Mouse (Mus musculus): ENCODE results near the gene Foxf1.

The Foxf1 gene

GRCm38 (mm10) chr8:121127756-121128375 lies 43.7 kb downstream of the Foxf1 start, which contains the start of gene Foxl1:
Foxl1 (plus strand) TSS chr8:121127940.
- DNase-seq (ENCODE audit: extremely low read depth, insufficient read length, low spot score), result no peak

- no peak for DNase-seq (ENCODE audit: extremely low read depth, insufficient read length, low spot score)
Observed at GRCm38 (mm10) chr8:121128531-121129264, 44.5 kb downstream of the Foxf1 start.

- DNase-seq (ENCODE audit: extremely low read depth, insufficient read length, low spot score), result no peak
Observed at GRCm38 (mm10) chr8:121129265-121129940, 45.2 kb downstream of the Foxf1 start.

GRCm38 (mm10) chr8:121130522-121130921 lies 46.3 kb downstream of the Foxf1 start:
- no peak for DNase-seq (ENCODE audit: extremely low read depth, insufficient read length, low spot score)

GRCm38 (mm10) chr8:121132961-121133513 lies 48.9 kb downstream of the Foxf1 start:
- DNase-seq (ENCODE audit: extremely low read depth, insufficient read length, low spot score), result peak; percentile 76

GRCm38 (mm10) chr8:121134102-121134501 lies 49.9 kb downstream of the Foxf1 start:
- DNase-seq (ENCODE audit: extremely low read depth, insufficient read length, low spot score), result peak; percentile 97

GRCm38 (mm10) chr8:121134512-121134911 lies 50.3 kb downstream of the Foxf1 start:
- no peak for DNase-seq (ENCODE audit: extremely low read depth, insufficient read length, low spot score)

- DNase-seq (ENCODE audit: extremely low read depth, insufficient read length, low spot score), result no peak
Observed at GRCm38 (mm10) chr8:121136856-121137255, 52.7 kb downstream of the Foxf1 start.
